Mouse (Mus musculus) CD4-positive naive resting alpha-beta T cell, adult 76 days (primary cell): ENCODE data around the gene 4932415D10Rik. TPM values are rescaled to one million over a fixed set of nuclear protein-coding genes. Genes with fewer than 3 reads are reported as not detected.

Source experiments
- total RNA-seq: library from RNA; stranded (reverse); gene quantifications from one replicate; pipeline ENCODE4 v1.2.4, GENCODE M21; 2023

4932415D10Rik gene
- total RNA-seq = not detected

GRCm38 (mm10) chr10:82316482-82316881, at the start of gene 4932415D10Rik:
Gene 4932415D10Rik (minus strand): TSS chr10:82316582.

DNA sequence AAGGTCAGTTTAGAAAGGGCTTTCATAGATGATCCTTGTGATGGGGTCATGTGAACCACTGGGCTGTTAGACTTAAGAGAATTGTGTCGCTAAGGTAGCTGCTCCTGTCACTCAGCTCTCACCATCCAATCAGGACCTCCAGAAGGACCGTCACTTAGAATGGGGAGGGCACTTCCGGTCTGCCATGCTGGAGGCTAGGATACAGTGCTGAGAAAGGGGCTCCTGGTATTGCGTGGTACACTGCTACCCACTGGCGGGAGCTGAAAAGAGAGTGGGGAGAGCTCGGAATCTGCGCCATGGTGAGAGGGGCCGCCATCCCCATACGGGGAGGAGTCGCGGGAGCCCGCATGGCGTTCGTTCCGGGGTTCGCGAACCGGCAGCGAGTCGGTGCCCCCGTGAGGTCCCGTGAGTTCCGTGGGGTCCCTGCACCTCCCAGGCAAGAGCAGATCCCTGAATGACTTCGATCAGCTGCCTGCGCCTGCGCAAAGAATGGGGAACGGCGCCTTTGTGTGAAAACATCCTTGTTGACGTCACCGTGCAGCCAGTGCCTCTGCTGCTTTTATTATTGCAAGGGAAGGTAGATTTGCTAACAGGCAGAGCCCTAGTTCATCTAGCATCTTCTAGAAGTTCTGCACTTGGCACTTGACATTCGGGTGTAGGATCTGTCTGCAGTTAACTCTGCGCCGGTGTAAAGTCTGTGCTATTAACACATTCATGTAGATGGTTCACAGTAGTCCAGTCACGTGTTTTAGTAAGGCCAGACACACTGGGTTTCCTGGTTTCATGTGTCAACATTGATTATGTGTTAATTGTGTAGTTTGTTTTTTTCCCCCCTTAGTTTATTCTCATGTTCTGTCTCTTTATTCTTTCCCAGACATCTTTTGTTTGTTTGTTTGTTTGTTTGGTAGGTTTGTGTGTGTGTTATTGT, 38.0 kb upstream of the 4932415D10Rik start, which contains the start of gene Gm4924:
Gene Gm4924, plus strand, starts transcription at position 173 of the 928 bp plus-strand sequence.

DNA sequence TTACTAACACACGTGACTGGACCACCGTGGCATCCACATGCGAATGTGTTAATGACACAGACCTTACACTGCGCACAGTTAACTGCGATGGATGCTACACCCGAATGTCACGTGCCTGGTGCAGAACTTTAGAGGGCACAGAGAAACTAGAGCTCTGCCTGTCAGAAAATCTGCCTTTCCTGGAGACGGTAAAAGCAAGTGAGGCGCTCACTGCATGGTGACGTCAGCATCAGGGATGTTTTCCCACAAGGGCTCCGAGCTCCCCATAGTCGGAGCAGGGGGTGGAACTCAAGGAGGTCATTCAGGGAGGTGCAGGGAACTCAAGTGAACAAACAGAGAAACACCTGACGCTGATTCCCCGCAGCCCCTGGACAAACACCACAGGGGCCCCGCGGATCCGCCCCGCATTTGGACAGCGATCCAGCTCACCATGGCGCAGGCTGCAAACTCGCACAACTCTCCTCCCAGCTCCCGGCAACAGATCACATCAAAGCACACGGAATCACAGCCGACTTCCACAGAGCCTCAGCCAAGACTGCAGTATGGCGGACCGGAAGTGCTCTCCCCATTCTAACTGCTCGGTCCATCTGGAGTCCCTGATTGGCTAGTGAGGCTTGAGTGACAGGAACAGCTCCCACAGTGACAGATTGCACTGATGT, 75.5 kb downstream of the 4932415D10Rik start, which contains the start of gene Zfp938:
Gene Zfp938, minus strand, starts transcription at position 539 of the 659 bp plus-strand sequence.

Other genes starting within 250 kb of the 4932415D10Rik start
- 3.0 TPM for gene BC024063, start 233.2 kb downstream of the 4932415D10Rik start, total RNA-seq
- 5.9 TPM for gene AU041133, start 188.6 kb downstream of the 4932415D10Rik start, total RNA-seq
- gene Zfp938, start 75.3 kb downstream of the 4932415D10Rik start, total RNA-seq = 6.0 TPM
- gene Gm4924, start 37.7 kb upstream of the 4932415D10Rik start, total RNA-seq = 2.3 TPM
- not detected for gene Gm1553, start 176.0 kb upstream of the 4932415D10Rik start, total RNA-seq